Mouse (Mus musculus): ENCODE data around the gene Ctnnbl1.

Ctnnbl1 gene

DNA sequence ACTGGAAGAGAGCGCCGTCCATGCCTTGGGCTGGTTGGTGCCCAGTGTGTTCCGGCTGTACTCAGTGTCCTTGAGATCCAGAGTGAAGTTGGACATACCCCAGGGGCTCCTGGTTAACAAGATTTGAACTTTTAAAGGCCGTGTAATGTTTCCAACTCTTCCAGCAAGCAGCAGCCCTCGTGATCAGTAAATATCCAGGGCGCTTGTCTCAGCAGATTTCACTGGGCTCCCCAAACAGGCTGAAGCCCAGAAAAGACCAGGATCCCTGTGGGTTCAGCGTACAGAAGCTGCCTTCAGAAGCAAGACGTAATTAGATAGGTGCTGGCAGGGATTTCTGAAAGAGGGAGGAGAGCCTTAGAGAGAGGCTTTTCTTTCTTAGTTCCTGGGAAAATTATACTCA is 137.9 kb downstream of the Ctnnbl1 start:
- no peak for DNase-seq (ENCODE audit: low spot score)

DNA sequence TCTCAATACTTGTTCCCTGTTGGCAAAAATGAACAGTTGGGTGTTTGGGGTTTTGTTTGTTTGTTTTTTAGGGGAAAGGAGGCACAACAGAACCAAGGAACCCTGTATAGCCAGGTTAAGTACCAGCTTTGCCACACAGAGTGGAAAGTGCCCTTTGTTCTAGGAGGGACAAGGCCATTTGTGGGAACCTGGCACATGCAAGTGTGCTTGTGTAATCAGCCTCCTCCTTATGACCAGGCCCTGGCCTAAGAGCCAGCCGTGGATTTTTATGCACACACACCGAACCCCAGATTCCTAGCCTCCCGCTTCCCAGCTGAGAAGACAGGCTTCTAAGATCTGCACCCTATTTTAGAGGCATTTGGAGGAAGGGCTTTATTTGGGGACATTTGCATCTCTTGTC is 140.2 kb downstream of the Ctnnbl1 start:
- DNase-seq (ENCODE audit: low spot score) = no peak

DNA sequence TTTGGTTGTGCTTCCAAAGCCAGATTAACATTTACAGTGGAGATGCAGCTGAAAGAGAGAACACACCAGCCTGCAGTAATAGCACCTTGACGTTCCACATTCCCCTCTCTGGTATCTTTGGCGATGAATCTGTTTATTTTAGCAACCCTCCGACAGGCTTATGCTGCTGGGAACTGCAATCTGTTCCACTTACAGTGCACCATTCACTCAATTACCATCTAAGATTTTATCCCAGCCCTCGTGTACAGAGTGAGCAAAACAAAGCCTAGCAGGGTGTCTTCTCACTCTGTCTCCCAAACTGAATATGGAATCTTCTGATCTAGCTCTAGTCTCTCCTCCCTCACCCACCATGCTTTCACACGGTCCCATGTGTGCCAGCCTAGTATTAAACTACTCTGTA is 140.8 kb downstream of the Ctnnbl1 start:
- no peak for DNase-seq (ENCODE audit: low spot score)

DNA sequence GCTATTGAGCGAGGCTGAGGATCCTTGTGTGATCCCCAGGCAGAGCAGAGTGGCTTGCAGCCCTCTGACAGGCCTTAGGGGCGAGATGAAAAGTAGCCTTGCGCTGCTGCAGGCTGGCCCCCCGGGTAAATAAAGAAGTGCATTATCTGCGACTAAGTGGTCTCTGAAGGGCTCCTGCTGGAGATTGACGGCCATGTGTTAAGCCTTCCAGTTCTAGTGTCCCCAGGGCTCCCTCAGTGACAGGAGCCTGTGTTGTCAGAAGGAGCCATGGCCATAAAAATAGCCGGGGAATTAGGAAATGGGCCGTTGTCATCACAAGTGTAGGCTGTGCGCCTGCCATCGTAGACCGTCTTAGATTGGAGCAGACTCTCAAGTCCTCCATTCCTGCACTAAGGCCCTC is 144.7 kb downstream of the Ctnnbl1 start:
- DNase-seq (ENCODE audit: low spot score) = no peak

DNA sequence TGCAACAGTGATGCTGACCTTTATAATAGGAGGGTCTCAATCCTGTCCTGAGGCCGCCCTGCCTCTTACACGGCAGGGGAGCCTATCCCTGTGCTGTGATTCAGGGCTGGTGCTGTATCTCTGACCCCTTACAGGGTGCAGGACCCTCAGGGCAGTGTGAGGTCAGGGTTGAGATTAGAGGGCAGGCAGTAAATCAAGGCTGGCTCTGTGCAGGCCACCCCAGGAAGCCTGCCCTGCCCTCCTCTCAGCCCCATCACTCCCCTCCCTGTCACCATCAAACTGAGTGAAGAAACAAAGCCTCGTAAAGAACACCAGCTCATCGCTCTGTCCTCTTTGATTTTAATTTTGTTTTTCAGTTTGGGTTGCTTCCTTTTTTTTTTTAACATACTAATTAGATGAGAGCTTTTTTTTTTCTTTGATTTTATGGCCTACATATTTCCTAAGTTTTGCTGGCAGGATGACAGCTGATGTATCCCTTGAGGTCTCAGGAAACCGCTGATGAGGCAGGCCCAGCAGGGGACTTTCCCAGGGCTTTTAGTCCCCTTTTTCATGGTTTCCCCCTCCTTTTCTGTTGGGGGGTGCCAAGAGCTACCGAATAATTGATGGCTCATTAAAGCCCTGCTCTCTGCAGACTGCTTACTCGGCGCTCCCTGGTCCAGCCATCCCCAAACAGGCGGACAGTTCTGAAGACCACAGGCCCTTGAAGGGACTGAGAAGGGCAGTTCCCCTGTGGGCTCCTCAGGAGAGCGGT is 150.2 kb downstream of the Ctnnbl1 start:
- DNase-seq (ENCODE audit: low spot score) = no peak

DNA sequence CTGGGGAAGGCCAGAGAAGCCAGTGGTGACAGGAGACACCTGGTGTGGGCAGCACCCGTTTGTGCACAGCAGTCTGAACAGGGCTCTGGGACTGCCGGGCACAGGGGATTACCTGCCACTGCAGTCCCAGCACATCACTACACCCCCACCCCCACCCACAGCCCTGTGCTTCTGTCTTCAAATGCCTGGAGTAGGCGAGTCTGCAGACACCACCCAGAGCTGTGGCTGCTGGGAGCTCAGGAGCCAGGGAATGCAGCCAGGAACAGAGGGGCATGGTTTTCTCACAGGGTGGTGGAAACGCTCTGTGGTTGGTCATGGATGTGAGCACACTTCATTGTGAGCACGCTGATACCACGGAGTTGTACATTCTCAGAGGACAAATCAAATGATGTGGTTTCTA is 154.0 kb downstream of the Ctnnbl1 start:
- DNase-seq (ENCODE audit: low spot score) = no peak

DNA sequence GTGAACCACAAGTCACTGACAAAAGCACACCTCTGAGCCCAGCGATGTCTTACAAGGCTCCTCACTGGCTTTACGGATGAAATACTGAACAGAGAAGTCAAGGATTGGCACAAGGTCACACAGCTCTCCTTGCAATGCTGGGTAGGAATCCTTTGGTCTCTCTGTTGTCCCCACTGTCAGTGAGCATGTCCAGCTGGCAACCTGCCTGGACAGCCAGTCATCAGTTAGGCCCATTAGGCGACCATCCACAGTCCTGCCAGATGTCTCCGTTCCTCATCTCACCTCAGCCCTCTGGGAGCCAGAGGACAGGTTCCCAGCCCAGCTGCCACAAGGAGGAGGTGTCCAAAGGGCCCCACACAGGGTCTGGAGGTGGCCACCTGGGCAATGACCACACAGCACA is 159.9 kb downstream of the Ctnnbl1 start:
- no peak for DNase-seq (ENCODE audit: low spot score)

DNA sequence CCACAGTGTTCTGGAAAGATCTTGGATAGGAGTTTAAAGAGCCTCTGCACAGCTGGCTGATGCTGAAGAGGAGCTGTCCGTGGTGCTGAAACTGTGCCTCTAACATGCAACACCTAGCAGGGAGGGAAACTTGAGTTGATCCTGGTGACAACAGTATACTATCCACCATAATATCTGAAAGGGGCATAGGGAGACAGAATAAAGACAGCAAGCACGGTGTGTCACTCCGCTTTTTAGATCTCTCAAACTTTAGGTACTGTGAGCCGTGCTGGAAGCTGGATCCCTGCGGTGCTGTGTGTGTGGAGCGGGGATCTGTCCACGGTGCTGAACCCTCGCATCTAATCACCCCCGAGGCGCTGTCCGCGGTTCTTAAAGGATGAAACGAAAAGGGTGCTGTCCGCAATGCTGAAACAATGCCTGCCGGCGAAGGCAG is 176.0 kb downstream of the Ctnnbl1 start:
- DNase-seq (ENCODE audit: low spot score) = peak; percentile 82

DNA sequence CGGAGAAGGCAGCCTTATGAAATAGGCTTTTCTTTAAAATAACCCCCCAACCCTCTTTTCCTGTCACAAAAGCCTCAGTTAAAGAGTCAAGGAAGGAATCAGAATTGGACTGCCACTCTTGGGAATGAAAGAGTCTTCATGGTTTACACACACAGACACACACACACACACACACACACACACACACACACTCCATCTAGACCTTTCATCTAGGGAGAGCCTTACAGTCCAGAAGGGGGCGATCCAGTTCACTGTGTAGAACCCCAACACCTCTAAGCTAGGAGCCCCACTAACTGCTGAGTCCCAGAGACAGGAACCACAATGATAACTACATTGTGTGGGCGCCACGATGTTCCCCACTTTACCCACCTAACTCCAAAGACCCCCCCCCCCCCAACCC is 176.5 kb downstream of the Ctnnbl1 start:
- no peak for DNase-seq (ENCODE audit: low spot score)

DNA sequence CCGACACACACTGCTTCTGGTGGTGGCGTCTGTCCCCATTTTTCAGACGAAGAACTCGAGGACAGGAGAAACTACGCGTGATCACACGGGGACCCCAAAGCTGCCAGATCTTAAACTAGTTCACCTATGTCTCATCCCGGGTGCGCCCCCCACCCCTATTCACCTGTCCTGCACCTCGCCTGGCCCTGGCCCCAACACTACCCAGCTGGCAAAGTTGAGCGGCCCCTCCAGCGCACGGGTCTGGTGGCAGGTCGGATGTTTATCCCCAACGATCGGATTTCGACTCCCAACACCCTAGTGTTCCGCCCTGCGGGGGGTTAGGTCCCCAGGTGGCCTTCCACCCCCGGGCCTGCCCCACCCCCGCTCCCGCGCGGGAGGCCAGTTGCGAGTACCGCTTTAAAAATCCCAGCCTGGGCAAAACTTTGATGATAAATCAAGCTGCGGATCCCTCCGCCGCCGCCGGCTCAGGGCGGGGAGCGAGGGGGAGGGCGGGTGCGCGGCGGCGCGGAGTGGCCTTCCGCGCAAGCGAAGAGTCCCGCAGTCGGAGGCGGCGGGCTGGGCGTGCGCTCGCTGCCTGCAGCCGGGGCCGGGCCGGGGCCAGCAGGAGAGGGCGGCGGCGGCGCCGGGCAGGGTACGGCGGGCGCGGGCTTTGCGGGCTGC is 177.0 kb downstream of the Ctnnbl1 start, which contains the start of gene Vstm2l:
Gene Vstm2l (plus strand): TSS at position 549 of the 660 bp plus-strand sequence.
- no peak for DNase-seq (ENCODE audit: low spot score)

DNA sequence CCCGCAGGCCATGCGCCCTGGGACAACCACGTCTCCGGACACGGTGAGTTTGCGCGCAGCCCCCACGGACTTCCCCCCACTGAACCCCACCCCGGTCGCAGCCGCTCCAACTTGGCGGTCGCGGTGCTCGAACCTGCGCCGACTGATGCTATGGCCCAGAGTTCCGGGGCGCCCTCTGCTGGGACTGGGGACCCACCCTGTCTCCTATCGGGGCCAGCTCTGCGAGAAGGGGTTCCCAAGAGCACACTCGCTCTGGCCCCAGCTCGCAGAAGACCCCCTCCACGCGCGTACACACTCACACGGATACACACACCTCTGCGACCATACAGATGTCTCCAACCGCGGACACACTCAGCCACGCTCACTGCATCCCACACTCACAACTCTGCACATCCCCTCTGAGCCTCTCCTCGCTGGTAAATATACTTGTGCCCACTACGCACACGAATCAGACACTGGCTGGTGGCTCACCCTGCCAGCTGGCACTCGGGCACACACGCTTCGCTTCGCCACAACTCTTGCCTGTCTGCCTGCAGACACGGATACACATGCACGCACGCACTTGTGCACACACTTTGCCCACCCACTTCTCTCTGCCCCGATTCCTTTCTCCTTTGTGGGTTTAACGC is 177.8 kb downstream of the Ctnnbl1 start:
- DNase-seq (ENCODE audit: low spot score) = no peak

DNA sequence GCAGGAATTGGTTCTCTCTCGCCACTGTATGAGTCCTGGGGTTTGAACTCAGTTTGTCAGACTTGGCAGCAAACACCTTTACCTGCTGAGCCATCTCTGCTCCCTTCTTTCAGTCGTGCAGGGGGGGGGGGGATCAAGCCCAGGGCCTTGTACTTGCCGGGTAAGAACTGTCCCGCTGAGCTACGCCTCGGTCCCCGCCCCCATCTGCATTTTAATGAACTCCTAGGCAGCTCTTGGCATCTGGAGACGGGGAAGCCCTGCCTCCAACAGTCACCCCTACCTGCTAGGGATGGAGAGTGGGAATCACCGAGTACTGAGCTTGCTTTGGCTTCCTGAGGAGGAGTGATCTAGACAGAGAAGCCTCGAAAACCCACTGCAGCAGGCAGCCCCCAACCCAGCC is 181.3 kb downstream of the Ctnnbl1 start:
- no peak for DNase-seq (ENCODE audit: low spot score)

DNA sequence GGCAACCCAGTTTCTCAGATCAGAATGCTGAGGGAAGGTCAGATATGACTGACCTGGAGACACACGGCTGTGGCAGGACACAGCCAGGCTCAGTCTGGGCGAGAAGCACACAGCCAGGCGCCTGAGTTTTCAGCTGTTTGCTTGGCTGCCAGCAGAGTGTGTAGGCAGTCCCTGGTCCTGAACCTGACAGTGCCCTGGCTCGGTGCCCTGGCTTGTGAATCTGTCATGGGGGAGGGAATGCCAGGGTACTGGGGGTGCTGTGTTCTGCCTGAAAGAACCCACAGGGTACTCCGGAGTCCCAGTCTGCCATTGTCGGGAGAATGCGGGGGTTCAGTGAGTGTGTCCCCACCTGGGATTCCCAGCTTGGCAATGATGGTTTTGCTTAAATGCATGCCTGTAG is 184.3 kb downstream of the Ctnnbl1 start:
- no peak for DNase-seq (ENCODE audit: low spot score)

DNA sequence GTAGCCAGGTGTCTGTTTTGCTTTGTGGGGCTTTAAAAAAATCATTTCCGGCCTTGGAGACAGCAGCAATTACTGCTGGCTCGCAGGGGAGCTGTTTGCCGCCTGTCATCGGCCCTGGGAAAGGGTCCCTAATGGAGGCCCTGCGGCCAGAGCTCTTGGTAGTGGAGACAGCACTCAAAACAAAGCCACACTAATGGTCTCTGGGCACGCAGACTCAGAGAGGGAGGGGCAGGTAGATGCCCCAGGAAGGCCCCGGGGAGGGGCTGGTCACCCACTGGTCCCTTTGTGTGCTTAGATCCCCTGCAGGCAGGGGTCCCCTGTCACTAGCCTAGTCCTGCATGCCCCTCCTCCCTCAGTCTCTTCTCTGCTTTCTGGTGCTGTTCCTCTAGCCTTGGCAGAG is 186.2 kb downstream of the Ctnnbl1 start:
- no peak for DNase-seq (ENCODE audit: low spot score)

DNA sequence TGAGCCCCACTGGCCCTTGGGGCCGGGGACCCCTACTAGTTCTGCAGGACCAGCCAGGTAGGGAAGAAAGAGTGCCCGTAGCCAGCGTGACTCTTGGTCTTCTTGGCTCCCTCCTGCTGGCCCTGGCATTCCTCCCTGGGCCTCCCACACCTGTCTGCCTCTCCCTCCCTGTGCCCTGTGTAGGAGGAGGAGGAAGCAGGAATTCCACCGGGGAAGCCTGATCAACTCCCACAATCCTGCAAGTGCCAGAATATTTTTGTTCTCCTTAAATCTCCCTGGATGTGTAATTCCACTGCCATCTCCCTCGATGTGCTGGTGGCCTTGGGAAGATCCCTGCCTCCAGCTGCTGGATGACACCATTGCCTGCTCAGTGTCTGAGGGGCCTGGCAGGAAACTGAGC is 187.3 kb downstream of the Ctnnbl1 start:
- peak; percentile 21 for DNase-seq (ENCODE audit: low spot score)

DNA sequence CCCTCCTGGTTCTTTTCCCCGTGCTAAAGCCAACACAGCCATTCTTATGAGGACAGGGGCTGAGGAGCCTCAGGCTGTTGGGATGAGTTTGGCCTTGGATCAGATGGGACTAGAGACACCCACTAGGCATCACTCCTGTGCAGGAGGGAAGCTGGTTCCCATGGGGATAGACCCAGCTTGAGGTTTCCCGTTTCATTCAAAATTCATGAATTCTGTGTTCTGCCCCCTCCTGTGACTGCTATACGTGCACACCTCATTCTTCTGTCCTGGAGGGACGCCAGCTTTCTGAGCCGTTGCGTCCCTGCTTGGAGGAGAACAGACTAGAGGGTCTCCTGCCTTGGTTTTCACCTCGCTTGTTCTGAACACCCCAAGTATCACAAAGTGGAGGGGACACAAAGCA is 189.3 kb downstream of the Ctnnbl1 start:
- DNase-seq (ENCODE audit: low spot score) = no peak

DNA sequence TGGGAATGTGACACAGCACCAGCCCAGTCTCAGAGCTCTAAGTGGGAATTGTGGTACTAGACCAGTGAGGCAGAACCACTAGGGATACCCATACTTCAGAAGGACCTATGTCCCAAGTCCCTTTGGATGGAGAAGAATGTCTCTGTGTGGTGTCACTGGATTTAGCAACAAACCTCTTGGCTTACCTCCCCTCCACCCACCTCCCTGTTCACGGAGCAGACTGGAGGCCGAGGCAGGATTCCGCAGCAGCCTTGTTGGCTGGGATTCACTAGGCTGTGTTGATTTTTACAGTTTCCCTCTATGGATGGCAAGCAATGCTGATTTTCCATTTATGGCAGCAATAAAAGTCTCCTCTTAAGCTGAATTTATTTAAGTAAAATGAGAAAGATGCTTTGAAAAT is 189.7 kb downstream of the Ctnnbl1 start:
- DNase-seq (ENCODE audit: low spot score) = no peak

DNA sequence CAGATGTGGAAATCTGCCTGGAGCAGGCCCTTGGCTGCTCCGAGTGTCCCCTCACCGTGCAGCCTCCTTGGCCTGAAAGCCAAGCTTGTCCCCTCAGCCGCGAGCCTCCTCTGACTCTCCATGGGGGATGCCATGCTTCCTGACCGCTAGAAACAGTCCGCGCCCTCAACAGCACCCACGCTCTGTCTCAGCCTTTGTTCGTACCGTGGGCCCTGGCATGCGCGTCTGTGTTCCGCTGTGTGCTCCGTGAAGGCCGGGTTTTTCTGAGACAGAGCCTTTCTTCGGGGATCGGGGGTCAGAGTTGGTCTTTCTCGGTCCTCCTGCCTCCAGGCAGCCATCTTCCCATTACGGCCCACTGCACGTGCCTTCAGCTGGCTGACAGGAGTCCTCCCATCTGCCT is 190.2 kb downstream of the Ctnnbl1 start:
- no peak for DNase-seq (ENCODE audit: low spot score)

DNA sequence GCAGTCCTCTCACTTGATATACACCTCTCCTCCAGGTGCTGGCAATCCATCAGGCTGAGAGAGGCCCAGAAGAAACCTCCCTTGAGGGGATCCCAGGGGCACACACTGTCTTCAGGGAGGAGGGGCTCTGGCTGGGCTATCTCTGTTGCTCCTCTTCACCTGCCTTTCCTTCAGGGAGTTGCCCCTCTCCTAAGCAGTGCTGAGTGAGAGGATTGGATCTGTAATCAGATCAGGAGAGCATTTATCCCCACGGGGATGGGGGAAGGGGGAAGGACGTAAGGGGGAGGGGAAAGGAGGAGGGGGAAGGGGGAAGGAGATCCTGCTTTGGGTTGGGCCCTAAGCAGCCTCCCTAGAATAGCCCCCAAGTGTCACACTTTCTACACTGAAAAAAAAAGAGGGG is 190.6 kb downstream of the Ctnnbl1 start:
- DNase-seq (ENCODE audit: low spot score) = no peak

DNA sequence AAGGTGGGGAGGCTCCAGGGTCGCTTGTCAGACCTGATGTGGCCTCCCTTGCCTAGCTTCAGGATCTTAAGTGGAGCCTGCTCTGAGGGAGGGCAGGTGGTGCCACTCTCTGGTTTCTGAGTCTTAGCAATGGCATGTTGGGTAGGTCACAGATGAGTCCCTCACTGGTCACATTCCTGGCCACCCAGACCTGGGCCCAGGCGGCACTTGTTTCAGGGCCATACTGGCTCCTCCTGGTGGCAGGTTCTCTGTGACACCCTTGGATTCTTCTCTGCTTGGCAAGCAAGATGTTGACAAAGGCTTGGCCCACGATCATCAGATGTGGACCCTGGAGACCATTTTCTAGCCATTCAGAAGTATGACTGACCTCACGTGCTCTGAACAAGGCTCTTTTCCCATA is 195.5 kb downstream of the Ctnnbl1 start:
- no peak for DNase-seq (ENCODE audit: low spot score)

DNA sequence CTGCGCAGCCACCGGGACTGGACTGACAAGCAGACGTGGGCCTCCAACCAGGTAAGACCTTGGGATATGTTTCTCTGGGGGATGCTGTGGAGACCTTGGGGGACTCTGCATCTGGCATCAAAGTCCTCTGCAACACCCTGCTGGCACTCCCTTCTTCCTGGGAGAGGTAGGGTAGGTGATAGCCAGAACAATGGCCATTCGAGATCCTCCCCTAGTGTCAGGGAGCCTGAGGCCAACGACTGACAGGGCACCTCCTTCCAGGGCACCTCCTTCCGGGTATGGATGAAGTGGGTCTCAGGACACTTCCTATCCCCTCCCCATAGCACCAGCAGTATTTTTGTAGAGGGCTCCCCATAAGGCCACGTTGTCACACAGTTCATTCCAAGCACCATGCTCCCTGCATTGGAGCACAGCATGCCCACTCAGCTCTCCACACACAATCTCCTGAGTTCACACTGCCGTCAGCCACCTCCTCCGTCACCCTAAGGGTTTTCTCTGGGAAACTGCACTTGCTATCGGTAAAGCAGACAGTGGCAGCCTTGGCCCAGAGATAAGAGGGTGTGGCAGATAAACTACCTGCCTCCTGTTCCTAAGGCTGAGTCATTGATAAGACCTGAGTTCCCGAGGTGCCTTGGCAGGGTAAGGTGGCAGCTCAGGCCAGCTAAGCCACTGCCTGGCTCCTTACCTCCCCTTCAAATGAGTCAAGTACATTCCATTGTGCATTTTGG is 198.4 kb downstream of the Ctnnbl1 start:
- no peak for DNase-seq (ENCODE audit: low spot score)

DNA sequence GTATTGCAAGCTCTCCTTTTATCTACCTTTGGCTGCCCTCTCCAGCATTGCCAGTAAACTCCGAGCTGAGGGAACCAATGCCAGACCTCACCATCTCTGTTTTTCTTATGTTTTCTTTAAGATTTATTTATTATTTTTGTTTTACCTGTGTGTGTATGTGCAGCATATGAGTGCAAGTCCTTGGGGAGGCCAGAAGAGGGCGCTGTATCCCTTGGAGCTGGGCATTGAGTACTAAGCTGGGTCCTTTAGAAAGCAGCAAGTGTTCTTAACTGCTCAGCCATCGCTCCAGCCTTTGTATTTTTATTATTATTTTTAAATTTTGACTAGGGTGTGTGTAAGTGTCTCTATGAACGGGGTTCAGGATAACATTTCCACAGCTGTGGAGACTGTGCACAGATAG is 199.5 kb downstream of the Ctnnbl1 start:
- no peak for DNase-seq (ENCODE audit: low spot score)
